Mouse (Mus musculus): ENCODE data around the gene Syt13. TPM values are rescaled to one million over a fixed set of nuclear protein-coding genes. Genes with fewer than 3 reads are reported as not detected.

The Syt13 gene
- polyA plus RNA-seq, 1 experiment from 2014 or later: 3.8 TPM

- no peak overlapping the region for H3K9ac ChIP-seq
- no peaks in the 10 kb centered on the region for H3K27me3 ChIP-seq
- no peak overlapping the region for H3K4me3 ChIP-seq
- ATAC-seq (ENCODE audit: borderline replicate concordance, extremely low read depth, low FRiP score, low TSS enrichment): no peak
- 83% methylated on average over 6 of the region's 6 CpGs for WGBS
- H3K36me3 ChIP-seq: no peaks in the 10 kb centered on the region
- H3K4me1 ChIP-seq: peaks cover 6% of the 10 kb centered on the region; the same call in 1 of the 2 replicates
- no peaks in the 10 kb centered on the region for H3K9me3 ChIP-seq
- no peak overlapping the region for H3K4me2 ChIP-seq
- no peak overlapping the region for H3K27ac ChIP-seq
These were observed 18.5 kb downstream of the Syt13 start for GRCm38 (mm10) chr2:92933379-92933778.

- Histone ChIP-seq H3K9ac (no peak overlapping the region), H3K9me3 (no peaks in the 10 kb centered on the region), H3K27me3 (no peaks in the 10 kb centered on the region), H3K36me3 (no peaks in the 10 kb centered on the region), H3K4me3 (no peak overlapping the region), H3K4me2 (no peak overlapping the region), H3K4me1 (peaks cover 6% of the 10 kb centered on the region; the same call in 1 of the 2 replicates), H3K27ac (no peak overlapping the region)
- WGBS: 17% methylated on average over 10 of the region's 10 CpGs
- ATAC-seq (ENCODE audit: borderline replicate concordance, extremely low read depth, low FRiP score, low TSS enrichment): no peak
These were observed 19.5 kb downstream of the Syt13 start for GRCm38 (mm10) chr2:92934312-92934982.

GRCm38 (mm10) chr2:92935483-92935882 is 20.6 kb downstream of the Syt13 start:
- Histone ChIP-seq H3K36me3 (no peaks in the 10 kb centered on the region), H3K27me3 (no peaks in the 10 kb centered on the region), H3K4me2 (no peak overlapping the region), H3K27ac (no peak overlapping the region), H3K9ac (no peak overlapping the region), H3K4me1 (peaks cover 6% of the 10 kb centered on the region; the same call in 1 of the 2 replicates), H3K9me3 (no peaks in the 10 kb centered on the region), H3K4me3 (no peak overlapping the region)
- no peak for ATAC-seq (ENCODE audit: borderline replicate concordance, extremely low read depth, low FRiP score, low TSS enrichment)
- WGBS: 61% methylated on average over 3 of the region's 3 CpGs

- no peak for ATAC-seq (ENCODE audit: borderline replicate concordance, extremely low read depth, low FRiP score, low TSS enrichment)
- Histone ChIP-seq H3K36me3 (no peaks in the 10 kb centered on the region), H3K27me3 (no peaks in the 10 kb centered on the region), H3K4me2 (no peak overlapping the region), H3K4me1 (peaks cover 6% of the 10 kb centered on the region; the same call in 1 of the 2 replicates), H3K9me3 (no peaks in the 10 kb centered on the region), H3K27ac (no peak overlapping the region), H3K4me3 (no peak overlapping the region), H3K9ac (no peak overlapping the region)
- WGBS: 71% methylated on average over 5 of the region's 5 CpGs
These were observed 23.2 kb downstream of the Syt13 start for GRCm38 (mm10) chr2:92938063-92938462.

GRCm38 (mm10) chr2:92938827-92939226 is 23.9 kb downstream of the Syt13 start:
- Histone ChIP-seq H3K4me3 (no peak overlapping the region), H3K36me3 (no peaks in the 10 kb centered on the region), H3K27me3 (no peaks in the 10 kb centered on the region), H3K4me1 (peaks cover 6% of the 10 kb centered on the region; the same call in 1 of the 2 replicates), H3K27ac (no peak overlapping the region), H3K9me3 (no peaks in the 10 kb centered on the region), H3K4me2 (no peak overlapping the region), H3K9ac (no peak overlapping the region)
- ATAC-seq (ENCODE audit: borderline replicate concordance, extremely low read depth, low FRiP score, low TSS enrichment): no peak
- WGBS: 93% methylated on average over 7 of the region's 7 CpGs

GRCm38 (mm10) chr2:92940963-92941362 is 26.1 kb downstream of the Syt13 start:
- Histone ChIP-seq H3K4me3 (no peak overlapping the region), H3K9ac (no peak overlapping the region), H3K9me3 (no peaks in the 10 kb centered on the region), H3K4me2 (no peak overlapping the region), H3K4me1 (no peaks in the 10 kb centered on the region), H3K27ac (no peak overlapping the region), H3K27me3 (no peaks in the 10 kb centered on the region), H3K36me3 (no peaks in the 10 kb centered on the region)
- no peak for ATAC-seq (ENCODE audit: borderline replicate concordance, extremely low read depth, low FRiP score, low TSS enrichment)
- WGBS: 85% methylated on average over 9 of the region's 9 CpGs

- no peaks in the 10 kb centered on the region for H3K36me3 ChIP-seq
- H3K4me3 ChIP-seq: no peak overlapping the region
- H3K4me2 ChIP-seq: no peak overlapping the region
- no peak for ATAC-seq (ENCODE audit: borderline replicate concordance, extremely low read depth, low FRiP score, low TSS enrichment)
- H3K4me1 ChIP-seq: no peaks in the 10 kb centered on the region
- no peaks in the 10 kb centered on the region for H3K27me3 ChIP-seq
- no peak overlapping the region for H3K9ac ChIP-seq
- no peak overlapping the region for H3K27ac ChIP-seq
- WGBS: 70% methylated on average over 3 of the region's 3 CpGs
- no peaks in the 10 kb centered on the region for H3K9me3 ChIP-seq
These were observed 26.6 kb downstream of the Syt13 start for GRCm38 (mm10) chr2:92941463-92941862.

- no peaks in the 10 kb centered on the region for H3K9me3 ChIP-seq
- no peak overlapping the region for H3K27ac ChIP-seq
- WGBS: 72% methylated on average over 3 of the region's 3 CpGs
- H3K36me3 ChIP-seq: no peaks in the 10 kb centered on the region
- H3K4me1 ChIP-seq: peaks cover 7% of the 10 kb centered on the region
- H3K4me2 ChIP-seq: no peak overlapping the region
- H3K27me3 ChIP-seq: no peaks in the 10 kb centered on the region
- no peak overlapping the region for H3K4me3 ChIP-seq
- no peak for ATAC-seq (ENCODE audit: borderline replicate concordance, extremely low read depth, low FRiP score, low TSS enrichment)
- H3K9ac ChIP-seq: no peak overlapping the region
These were observed 28.5 kb downstream of the Syt13 start for GRCm38 (mm10) chr2:92943406-92943805.

- Histone ChIP-seq H3K9me3 (no peaks in the 10 kb centered on the region), H3K4me3 (no peak overlapping the region), H3K27me3 (no peaks in the 10 kb centered on the region), H3K9ac (no peak overlapping the region), H3K36me3 (no peaks in the 10 kb centered on the region), H3K4me1 (peaks cover 9% of the 10 kb centered on the region), H3K4me2 (no peak overlapping the region), H3K27ac (no peak overlapping the region)
- WGBS: 83% methylated on average over 3 of the region's 3 CpGs
- no peak for ATAC-seq (ENCODE audit: borderline replicate concordance, extremely low read depth, low FRiP score, low TSS enrichment)
These were observed 29.5 kb downstream of the Syt13 start for GRCm38 (mm10) chr2:92944356-92944755.

GRCm38 (mm10) chr2:92945125-92945746 is 30.3 kb downstream of the Syt13 start:
- no peak for ATAC-seq (ENCODE audit: borderline replicate concordance, extremely low read depth, low FRiP score, low TSS enrichment)
- no peaks in the 10 kb centered on the region for H3K27me3 ChIP-seq
- no peak overlapping the region for H3K27ac ChIP-seq
- H3K9ac ChIP-seq: no peak overlapping the region
- peaks cover 9% of the 10 kb centered on the region for H3K4me1 ChIP-seq
- 80% methylated on average over 11 of the region's 11 CpGs for WGBS
- no peaks in the 10 kb centered on the region for H3K36me3 ChIP-seq
- H3K9me3 ChIP-seq: no peaks in the 10 kb centered on the region
- H3K4me3 ChIP-seq: no peak overlapping the region
- no peak overlapping the region for H3K4me2 ChIP-seq

- Histone ChIP-seq H3K9ac (no peak overlapping the region), H3K4me3 (no peak overlapping the region), H3K4me2 (no peak overlapping the region), H3K4me1 (peaks cover 9% of the 10 kb centered on the region), H3K27me3 (no peaks in the 10 kb centered on the region), H3K9me3 (no peaks in the 10 kb centered on the region), H3K36me3 (no peaks in the 10 kb centered on the region), H3K27ac (no peak overlapping the region)
- WGBS: 82% methylated on average over 11 of the region's 11 CpGs
- ATAC-seq (ENCODE audit: borderline replicate concordance, extremely low read depth, low FRiP score, low TSS enrichment): 0 out of 2 replicates have a peak, but pooled peaks have one; percentile 33
These were observed 31.1 kb downstream of the Syt13 start for GRCm38 (mm10) chr2:92945824-92946598.
